Mouse (Mus musculus) gastrocnemius, adult 18-20 months (tissue): ENCODE data around the gene Dnah2. TPM values are rescaled to one million over a fixed set of nuclear protein-coding genes. Genes with fewer than 3 reads are reported as not detected.
A peak's percentile ranks its signal among the peaks of the same experiment; 100 is the strongest.

Source experiments
- DNase-seq: peaks from one replicate; pipeline ENCODE4 v3.0.0; 2021; ENCODE audit warnings: low spot score
- total RNA-seq, 2 experiments: library from RNA; stranded (reverse); gene quantifications; 2 replicates each; pipeline ENCODE4 v1.2.3; 2021

Dnah2 gene
- total RNA-seq, 2 experiments from 2014 or later, result 0.14 to 0.83 TPM

GRCm38 (mm10) chr11:69408541-69409377 is 140.2 kb downstream of the Dnah2 start:
- DNase-seq, result peak; percentile 87

- no peak for DNase-seq
Observed at GRCm38 (mm10) chr11:69407724-69408004, 141.2 kb downstream of the Dnah2 start.

- peak; percentile 1 for DNase-seq
Observed at GRCm38 (mm10) chr11:69406867-69407723, 141.8 kb downstream of the Dnah2 start.

- peak; percentile 3 for DNase-seq
Observed at GRCm38 (mm10) chr11:69406282-69406681, 142.6 kb downstream of the Dnah2 start.

GRCm38 (mm10) chr11:69405397-69406200 is 143.3 kb downstream of the Dnah2 start:
- DNase-seq, result peak; percentile 1

GRCm38 (mm10) chr11:69404595-69405396 is 144.1 kb downstream of the Dnah2 start:
- no peak for DNase-seq

GRCm38 (mm10) chr11:69403691-69404594 is 145.0 kb downstream of the Dnah2 start:
- DNase-seq, result peak; percentile 5

- peak; percentile 10 for DNase-seq
Observed at GRCm38 (mm10) chr11:69401987-69402386, 146.9 kb downstream of the Dnah2 start.

GRCm38 (mm10) chr11:69401210-69401637 is 147.7 kb downstream of the Dnah2 start:
- peak; percentile 92 for DNase-seq

GRCm38 (mm10) chr11:69400083-69400850 is 148.6 kb downstream of the Dnah2 start:
- DNase-seq, result no peak

GRCm38 (mm10) chr11:69399201-69400082 is 149.5 kb downstream of the Dnah2 start:
- DNase-seq, result no peak

- DNase-seq, result no peak
Observed at GRCm38 (mm10) chr11:69398486-69399200, 150.3 kb downstream of the Dnah2 start.

- DNase-seq, result no peak
Observed at GRCm38 (mm10) chr11:69398059-69398458, 150.9 kb downstream of the Dnah2 start, which contains the start of gene Tmem88. Gene Tmem88, minus strand, starts transcription at chr11:69398234.

GRCm38 (mm10) chr11:69397581-69398057 is 151.3 kb downstream of the Dnah2 start:
- DNase-seq, result peak; percentile 1

- peak; percentile 40 for DNase-seq
Observed at GRCm38 (mm10) chr11:69396772-69397171, 152.1 kb downstream of the Dnah2 start.

- peak; percentile 98 for DNase-seq
Observed at GRCm38 (mm10) chr11:69395634-69396373, 153.1 kb downstream of the Dnah2 start.
